Mouse (Mus musculus): ENCODE data around the gene Usp19. TPM values are rescaled to one million over a fixed set of nuclear protein-coding genes. Genes with fewer than 3 reads are reported as not detected.

Gene Usp19
- polyA plus RNA-seq, 1 experiment from 2014 or later: 37.1 TPM

- Histone ChIP-seq H3K4me2 (replicated peaks; ENCODE audit: low read depth, low read length) (peak overlapping the region; percentile 72), H3K27me3 (replicated peaks; ENCODE audit: insufficient read depth, low read length) (no peaks in the 10 kb centered on the region), H3K4me1 (ENCODE audit: insufficient read depth, low read depth, low read length) (peaks cover 23% of the 10 kb centered on the region), H3K9ac (replicated peaks; ENCODE audit: low read depth) (no peak overlapping the region), H3K27ac (ENCODE audit: low read length) (peak overlapping the region; percentile 98), H3K9me3 (ENCODE audit: low read length) (no peaks in the 10 kb centered on the region), H3K36me3 (ENCODE audit: insufficient read depth, low read length) (peaks cover 21% of the 10 kb centered on the region), H3K4me3 (ENCODE audit: low read depth, low read length) (peak overlapping the region; percentile 95)
- TF ChIP-seq EP300 (IDR thresholded peaks at IDR 0.05) (no peak), CTCF (IDR thresholded peaks at IDR 0.05) (no peak)
- DNase-seq (ENCODE audit: low spot score) (no peak), ATAC-seq (no peak)
- WGBS: 75% methylated on average over 5 of the region's 5 CpGs
Observed at GRCm38 (mm10) chr9:108461675-108462074, 28.7 kb upstream of the Usp19 start.

GRCm38 (mm10) chr9:108462192-108462591 is 28.2 kb upstream of the Usp19 start:
- H3K9me3 ChIP-seq (ENCODE audit: low read length): no peaks in the 10 kb centered on the region
- no peak for TF ChIP-seq CTCF (IDR thresholded peaks at IDR 0.05)
- TF ChIP-seq EP300 (IDR thresholded peaks at IDR 0.05): no peak
- H3K9ac ChIP-seq (replicated peaks; ENCODE audit: low read depth): no peak overlapping the region
- H3K4me1 ChIP-seq (ENCODE audit: insufficient read depth, low read depth, low read length): peaks cover 23% of the 10 kb centered on the region
- H3K4me3 ChIP-seq (ENCODE audit: low read depth, low read length): no peak overlapping the region
- peak overlapping the region; percentile 98 for H3K27ac ChIP-seq (ENCODE audit: low read length)
- WGBS: 36% methylated on average over 10 of the region's 10 CpGs
- peak; percentile 86 for DNase-seq (ENCODE audit: low spot score)
- H3K27me3 ChIP-seq (replicated peaks; ENCODE audit: insufficient read depth, low read length): no peaks in the 10 kb centered on the region
- peak overlapping the region; percentile 72 for H3K4me2 ChIP-seq (replicated peaks; ENCODE audit: low read depth, low read length)
- peak; percentile 57 for ATAC-seq
- H3K36me3 ChIP-seq (ENCODE audit: insufficient read depth, low read length): peaks cover 21% of the 10 kb centered on the region

GRCm38 (mm10) chr9:108463713-108464112 is 26.7 kb upstream of the Usp19 start:
- H3K4me2 ChIP-seq (replicated peaks; ENCODE audit: low read depth, low read length): no peak overlapping the region
- no peak overlapping the region for H3K9ac ChIP-seq (replicated peaks; ENCODE audit: low read depth)
- H3K4me3 ChIP-seq (ENCODE audit: low read depth, low read length): no peak overlapping the region
- TF ChIP-seq EP300 (IDR thresholded peaks at IDR 0.05) (no peak), CTCF (IDR thresholded peaks at IDR 0.05) (no peak)
- no peaks in the 10 kb centered on the region for H3K9me3 ChIP-seq (ENCODE audit: low read length)
- no peaks in the 10 kb centered on the region for H3K27me3 ChIP-seq (replicated peaks; ENCODE audit: insufficient read depth, low read length)
- H3K36me3 ChIP-seq (ENCODE audit: insufficient read depth, low read length): peaks cover 21% of the 10 kb centered on the region
- DNase-seq (ENCODE audit: low spot score) (no peak), ATAC-seq (no peak)
- no peak overlapping the region for H3K27ac ChIP-seq (ENCODE audit: low read length)
- 89% methylated on average over 9 of the region's 9 CpGs for WGBS
- peaks cover 23% of the 10 kb centered on the region for H3K4me1 ChIP-seq (ENCODE audit: insufficient read depth, low read depth, low read length)

GRCm38 (mm10) chr9:108466219-108466618 is 24.2 kb upstream of the Usp19 start:
- no peak overlapping the region for H3K4me2 ChIP-seq (replicated peaks; ENCODE audit: low read depth, low read length)
- 92% methylated on average over 2 of the region's 2 CpGs for WGBS
- TF ChIP-seq EP300 (IDR thresholded peaks at IDR 0.05) (no peak), CTCF (IDR thresholded peaks at IDR 0.05) (no peak)

GRCm38 (mm10) chr9:108469430-108469829 is 21.0 kb upstream of the Usp19 start:
- H3K9me3 ChIP-seq (ENCODE audit: low read length): no peaks in the 10 kb centered on the region
- no peak overlapping the region for H3K4me3 ChIP-seq (ENCODE audit: low read depth, low read length)
- no peak overlapping the region for H3K9ac ChIP-seq (replicated peaks; ENCODE audit: low read depth)
- H3K4me2 ChIP-seq (replicated peaks; ENCODE audit: low read depth, low read length): no peak overlapping the region
- no peak for TF ChIP-seq EP300 (IDR thresholded peaks at IDR 0.05)
- no peak for TF ChIP-seq CTCF (IDR thresholded peaks at IDR 0.05)
- H3K36me3 ChIP-seq (ENCODE audit: insufficient read depth, low read length): peaks cover 7% of the 10 kb centered on the region
- ATAC-seq: no peak
- H3K4me1 ChIP-seq (ENCODE audit: insufficient read depth, low read depth, low read length): no peaks in the 10 kb centered on the region
- H3K27ac ChIP-seq (ENCODE audit: low read length): no peak overlapping the region
- H3K27me3 ChIP-seq (replicated peaks; ENCODE audit: insufficient read depth, low read length): no peaks in the 10 kb centered on the region
- WGBS: 42% methylated on average over 5 of the region's 5 CpGs
- no peak for DNase-seq (ENCODE audit: low spot score)

More at GRCm38 (mm10) chr9:108466219-108466618, 24.2 kb upstream of the Usp19 start:
- H3K9me3 ChIP-seq (ENCODE audit: low read length): no peaks in the 10 kb centered on the region
- H3K27ac ChIP-seq (ENCODE audit: low read length): no peak overlapping the region
- H3K4me1 ChIP-seq (ENCODE audit: insufficient read depth, low read depth, low read length): peaks cover 20% of the 10 kb centered on the region
- ATAC-seq (no peak), DNase-seq (ENCODE audit: low spot score) (no peak)
- H3K27me3 ChIP-seq (replicated peaks; ENCODE audit: insufficient read depth, low read length): no peaks in the 10 kb centered on the region
- peaks cover 21% of the 10 kb centered on the region for H3K36me3 ChIP-seq (ENCODE audit: insufficient read depth, low read length)
- no peak overlapping the region for H3K9ac ChIP-seq (replicated peaks; ENCODE audit: low read depth)
- H3K4me3 ChIP-seq (ENCODE audit: low read depth, low read length): no peak overlapping the region

GRCm38 (mm10) chr9:108469845-108470244 is 20.6 kb upstream of the Usp19 start:
- Histone ChIP-seq H3K4me3 (ENCODE audit: low read depth, low read length) (no peak overlapping the region), H3K27ac (ENCODE audit: low read length) (no peak overlapping the region), H3K4me2 (replicated peaks; ENCODE audit: low read depth, low read length) (no peak overlapping the region), H3K4me1 (ENCODE audit: insufficient read depth, low read depth, low read length) (no peaks in the 10 kb centered on the region), H3K9ac (replicated peaks; ENCODE audit: low read depth) (no peak overlapping the region), H3K9me3 (ENCODE audit: low read length) (no peaks in the 10 kb centered on the region), H3K36me3 (ENCODE audit: insufficient read depth, low read length) (peaks cover 5% of the 10 kb centered on the region), H3K27me3 (replicated peaks; ENCODE audit: insufficient read depth, low read length) (no peaks in the 10 kb centered on the region)
- no peak for DNase-seq (ENCODE audit: low spot score)
- WGBS: 37% methylated on average over 4 of the region's 4 CpGs
- peak; percentile 59 for ATAC-seq
- no peak for TF ChIP-seq CTCF (IDR thresholded peaks at IDR 0.05)
- no peak for TF ChIP-seq EP300 (IDR thresholded peaks at IDR 0.05)

GRCm38 (mm10) chr9:108474528-108474927 is 15.9 kb upstream of the Usp19 start:
- no peak overlapping the region for H3K9ac ChIP-seq (replicated peaks; ENCODE audit: low read depth)
- H3K4me3 ChIP-seq (ENCODE audit: low read depth, low read length): no peak overlapping the region
- ATAC-seq: no peak
- H3K9me3 ChIP-seq (ENCODE audit: low read length): no peaks in the 10 kb centered on the region
- no peak for DNase-seq (ENCODE audit: low spot score)
- H3K4me1 ChIP-seq (ENCODE audit: insufficient read depth, low read depth, low read length): peaks cover 5% of the 10 kb centered on the region; the same call in 1 of the 2 replicates
- H3K4me2 ChIP-seq (replicated peaks; ENCODE audit: low read depth, low read length): no peak overlapping the region
- TF ChIP-seq EP300 (IDR thresholded peaks at IDR 0.05): no peak
- TF ChIP-seq CTCF (IDR thresholded peaks at IDR 0.05): 0 out of 2 replicates have a peak, but pooled peaks have one; percentile 6
- H3K36me3 ChIP-seq (ENCODE audit: insufficient read depth, low read length): no peaks in the 10 kb centered on the region
- H3K27ac ChIP-seq (ENCODE audit: low read length): no peak overlapping the region
- no peaks in the 10 kb centered on the region for H3K27me3 ChIP-seq (replicated peaks; ENCODE audit: insufficient read depth, low read length)
- WGBS: 70% methylated on average over 1 of the region's 1 CpGs

Measured in lung, postnatal 0 days (tissue).